Mouse (Mus musculus) heart, adult 2 months (tissue): ENCODE results near the gene Ssh3.

Experiments
- CTCF ChIP-seq: fragments of 200-600 bp; IDR thresholded peaks from 2 replicates; pipeline ENCODE4 v1.8.1; 2022; ENCODE audit warnings: antibody characterized with exemption, mild to moderate bottlenecking, moderate library complexity
- EP300 ChIP-seq: fragments of 200-500 bp; IDR thresholded peaks from 2 replicates; pipeline ENCODE4 v1.6.1; 2011; ENCODE audit warnings: low read depth, low read length, control low read depth; ENCODE audit not compliant: insufficient read depth

DNA sequence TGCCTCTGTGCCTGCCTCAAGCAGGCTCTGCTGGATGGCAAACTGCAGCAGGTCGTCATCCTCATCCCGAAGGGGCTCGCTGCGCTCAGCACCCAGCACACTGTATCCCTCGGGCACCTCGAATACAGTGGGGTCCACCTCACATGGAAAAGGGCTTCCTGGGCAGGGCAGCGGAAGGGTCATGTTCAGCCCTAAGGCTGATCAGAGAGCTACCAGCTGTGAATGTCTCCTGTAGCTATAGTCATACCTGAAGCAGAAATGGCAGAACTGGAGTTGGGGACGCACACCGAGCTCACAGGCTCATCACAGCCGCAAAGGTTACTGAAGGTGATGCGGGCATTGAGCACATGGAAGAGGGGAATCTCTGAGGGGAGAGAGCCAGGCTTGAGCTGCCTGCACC lies 2.0 kb upstream of the Ssh3 start:
- TF ChIP-seq EP300 (no peak), CTCF (no peak)
